Mouse (Mus musculus): ENCODE results near the gene H3f3a.

DNA sequence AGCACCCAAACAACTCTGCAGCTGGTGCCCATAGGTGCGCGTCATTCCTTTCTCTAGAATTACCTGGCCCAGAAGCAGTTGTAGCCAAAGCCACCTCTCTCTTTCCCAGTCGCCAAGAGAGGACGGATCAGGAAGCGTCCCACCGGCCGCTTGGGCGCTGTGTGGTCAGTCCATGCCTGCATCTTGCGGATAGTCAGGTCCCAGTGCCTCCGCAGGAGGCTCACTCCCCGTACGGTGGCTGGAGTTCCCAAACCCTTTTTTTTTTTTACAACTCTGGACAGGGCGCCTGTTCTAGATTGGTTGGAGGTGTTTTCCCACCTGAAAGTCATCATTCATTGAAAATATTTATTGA is 35.4 kb downstream of the H3f3a start:
- TF ChIP-seq CTCF (IDR thresholded peaks at IDR 0.05; ENCODE audit: extremely low read depth, insufficient read depth, insufficient read length, insufficient replicate concordance) (no peak), POLR2A (IDR thresholded peaks at IDR 0.05; ENCODE audit: low read depth, low read length) (no peak)

Data from spleen, adult 2 months (tissue).